Mouse (Mus musculus) gastrocnemius, adult 18-20 months (tissue): Measurements from ENCODE around the gene Chrm1. TPM values are rescaled to one million over a fixed set of nuclear protein-coding genes. Genes with fewer than 3 reads are reported as not detected.
"Not testable (repeated sequence)": the region's sequence is repeated elsewhere in the genome, so short reads cannot be mapped to it uniquely, and the experiment has no call there.

Experiments
- DNase-seq: peaks from one replicate; pipeline ENCODE4 v3.0.0; 2021; ENCODE audit warnings: low spot score
- total RNA-seq, 2 experiments: library from RNA; stranded (reverse); gene quantifications; 2 replicates each; pipeline ENCODE4 v1.2.3; 2021

Chrm1 gene
- total RNA-seq, 2 experiments from 2014 or later, result not detected

GRCm38 (mm10) chr19:8715868-8716766 is 52.5 kb downstream of the Chrm1 start:
- DNase-seq, result no peak

DNA sequence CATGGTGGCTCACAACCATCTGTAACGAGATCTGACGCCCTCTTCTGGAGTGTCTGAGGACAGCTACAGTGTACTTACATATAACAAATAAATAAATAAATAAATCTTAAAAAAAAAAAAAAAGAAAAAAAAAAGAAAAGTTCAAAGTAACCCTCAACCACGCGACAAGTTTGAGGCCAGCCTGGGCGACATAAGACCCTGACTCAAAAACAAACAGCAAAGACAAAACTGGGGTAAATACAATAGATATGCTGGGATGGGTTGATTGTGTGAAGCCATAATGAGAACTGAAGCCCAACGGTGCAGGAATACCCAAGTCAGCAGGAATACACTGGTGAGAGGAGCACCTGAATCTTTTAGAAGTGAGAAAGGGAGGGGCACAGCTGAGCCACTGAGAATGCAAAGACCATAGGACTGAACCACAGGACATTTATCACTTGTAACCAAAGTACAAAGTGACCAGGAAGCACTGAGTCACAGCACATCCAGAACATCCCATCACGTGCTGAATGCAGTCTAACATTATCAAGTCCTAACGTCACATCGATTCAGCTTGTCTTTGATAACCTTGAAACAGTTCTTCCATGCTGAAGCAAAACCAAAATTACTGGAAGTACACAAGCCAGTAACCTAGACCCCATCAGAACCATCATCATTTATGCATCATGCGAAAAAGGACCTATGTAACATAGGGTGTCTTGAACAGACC is 53.3 kb downstream of the Chrm1 start:
- no peak for DNase-seq

DNA sequence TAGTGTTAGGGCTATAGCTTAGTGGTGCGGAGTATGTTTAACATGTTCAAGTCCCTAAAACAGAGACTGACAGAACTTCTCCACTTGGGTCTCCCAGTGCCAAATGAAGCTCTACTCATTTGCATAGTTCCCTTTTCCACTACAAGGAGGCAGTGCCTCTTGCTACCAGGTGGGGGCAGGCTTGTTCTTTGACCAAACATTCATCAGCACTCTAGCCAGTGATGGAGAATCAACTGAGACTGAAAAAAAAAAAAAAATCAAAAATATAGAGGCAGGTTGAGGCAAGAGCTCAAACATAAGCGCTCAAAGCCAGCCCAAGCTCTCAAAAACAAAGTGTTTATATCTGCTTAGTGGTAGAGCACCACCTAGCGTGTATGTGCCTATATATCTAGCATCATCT is 54.8 kb downstream of the Chrm1 start:
- peak; percentile 60 for DNase-seq

DNA sequence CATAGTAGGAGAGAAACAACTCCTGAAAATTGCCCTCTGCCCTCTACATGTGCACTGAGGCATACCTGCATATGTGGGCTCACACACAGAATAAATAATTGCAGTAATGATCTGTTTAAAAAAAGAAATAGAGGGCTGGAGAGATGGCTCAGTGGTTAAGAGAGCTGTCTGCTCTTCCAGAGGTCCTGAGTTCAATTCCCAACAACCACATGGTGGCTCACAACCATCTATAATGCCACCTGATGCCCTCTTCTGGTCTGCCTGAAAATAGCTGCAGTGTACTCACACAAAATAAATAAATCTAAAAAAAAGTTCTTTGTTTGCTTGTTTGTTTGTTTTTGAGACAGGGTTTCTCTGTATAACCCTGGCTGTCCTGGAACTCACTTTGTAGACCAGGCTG is 55.4 kb downstream of the Chrm1 start:
- not testable (repeated sequence) for DNase-seq

GRCm38 (mm10) chr19:8721378-8721777 is 57.8 kb downstream of the Chrm1 start:
- no peak for DNase-seq

GRCm38 (mm10) chr19:8722021-8722420 is 58.4 kb downstream of the Chrm1 start:
- no peak for DNase-seq

DNA sequence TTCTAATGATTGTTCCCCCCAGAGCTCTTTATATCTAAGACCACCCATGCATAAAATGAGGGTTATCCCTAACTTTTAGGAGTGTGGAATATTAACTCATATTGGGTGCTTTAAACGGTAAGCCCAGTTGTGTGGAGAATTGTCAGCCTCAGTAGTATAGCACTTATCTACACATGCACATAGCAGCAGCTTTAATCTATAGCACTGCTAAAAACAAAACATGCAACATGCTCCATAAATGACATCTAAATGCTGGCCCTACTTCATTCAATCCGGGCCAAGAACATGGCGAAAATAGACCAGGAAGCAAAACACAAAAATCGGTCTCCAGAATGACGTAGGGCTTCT is 58.9 kb downstream of the Chrm1 start:
- no peak for DNase-seq

GRCm38 (mm10) chr19:8722907-8723573 is 59.5 kb downstream of the Chrm1 start, which contains the start of gene Slc3a2:
TSS of gene Slc3a2 (minus strand) at chr19:8723369.
- DNase-seq, result peak; percentile 98

DNA sequence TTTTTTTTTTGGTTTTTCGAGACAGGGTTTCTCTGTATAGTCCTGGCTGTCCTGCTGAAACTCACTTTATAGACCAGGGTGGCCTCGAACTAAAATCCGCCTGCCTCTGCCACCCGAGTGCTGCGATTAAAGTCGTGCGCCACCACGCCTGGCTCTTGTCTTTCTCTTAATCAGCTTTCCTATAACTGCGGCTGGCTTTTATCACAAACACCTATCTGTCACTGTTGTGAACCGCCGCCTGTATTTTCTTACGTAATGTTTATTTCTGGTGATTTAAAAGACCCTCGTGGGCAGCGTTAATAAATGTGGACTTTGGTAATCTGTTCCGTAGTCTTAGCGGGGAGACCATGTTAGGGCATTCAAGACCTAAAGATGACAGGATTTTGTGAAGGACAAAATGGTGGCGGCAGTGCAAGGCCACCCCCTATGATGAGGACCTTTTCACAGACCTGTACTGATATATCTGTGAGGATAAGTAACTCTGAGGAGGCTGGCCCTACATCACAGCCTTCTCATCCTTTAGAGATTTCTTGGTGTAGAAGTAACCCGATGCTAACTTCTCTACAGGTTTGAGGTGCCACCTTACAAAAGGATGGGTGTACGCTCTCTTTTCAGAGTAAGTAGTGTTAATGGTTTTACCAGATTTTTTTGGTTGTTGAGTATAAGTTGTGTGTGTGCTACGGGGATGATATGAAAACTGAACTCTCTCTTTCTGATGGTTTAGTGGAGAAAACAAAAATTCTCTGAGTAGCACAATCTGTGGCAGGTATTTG is 60.2 kb downstream of the Chrm1 start:
- DNase-seq, result no peak

DNA sequence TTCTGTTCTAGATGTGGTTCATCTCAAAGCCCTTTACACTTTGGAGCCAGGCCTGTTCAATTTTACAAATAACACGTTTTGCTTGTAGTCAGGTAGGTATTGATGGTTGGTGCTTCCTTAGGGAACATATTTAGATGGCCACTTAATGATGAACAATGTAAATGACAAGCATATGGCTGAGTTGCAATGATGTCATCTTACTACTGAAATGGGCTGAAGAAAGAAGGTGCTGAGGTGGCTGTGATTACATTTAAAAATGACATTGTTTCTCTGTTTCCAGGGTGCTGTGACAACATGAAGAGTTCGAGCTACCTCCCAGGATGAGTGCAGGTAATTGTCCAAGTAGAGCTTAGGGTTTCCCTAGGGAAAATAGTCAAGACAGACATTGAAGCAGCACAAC is 60.8 kb downstream of the Chrm1 start:
- no peak for DNase-seq

DNA sequence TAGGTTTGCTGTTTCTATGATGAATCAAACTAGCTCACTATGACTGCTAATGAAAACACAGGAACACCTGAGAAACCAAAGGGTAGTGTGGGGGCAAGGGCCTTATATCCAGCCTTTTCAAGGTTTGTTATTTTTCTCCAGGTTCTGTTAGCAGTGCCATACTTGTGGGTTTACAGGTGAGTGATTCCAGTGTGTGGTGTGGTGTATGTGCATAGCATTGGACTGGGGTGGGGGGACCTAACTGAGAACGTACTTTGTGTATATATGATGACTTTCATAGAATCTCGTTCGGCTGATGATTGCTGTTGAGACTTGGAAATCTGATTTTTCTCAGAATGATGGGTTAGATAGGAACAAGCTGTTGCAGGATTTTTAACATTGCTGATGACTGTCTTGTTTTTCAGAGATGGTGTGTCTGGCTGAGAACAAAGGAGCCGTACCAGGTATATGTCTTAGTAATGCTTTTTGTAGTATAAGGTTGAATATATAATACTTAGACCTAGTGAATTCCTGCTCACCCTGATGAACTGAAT is 61.6 kb downstream of the Chrm1 start:
- DNase-seq, result no peak

DNA sequence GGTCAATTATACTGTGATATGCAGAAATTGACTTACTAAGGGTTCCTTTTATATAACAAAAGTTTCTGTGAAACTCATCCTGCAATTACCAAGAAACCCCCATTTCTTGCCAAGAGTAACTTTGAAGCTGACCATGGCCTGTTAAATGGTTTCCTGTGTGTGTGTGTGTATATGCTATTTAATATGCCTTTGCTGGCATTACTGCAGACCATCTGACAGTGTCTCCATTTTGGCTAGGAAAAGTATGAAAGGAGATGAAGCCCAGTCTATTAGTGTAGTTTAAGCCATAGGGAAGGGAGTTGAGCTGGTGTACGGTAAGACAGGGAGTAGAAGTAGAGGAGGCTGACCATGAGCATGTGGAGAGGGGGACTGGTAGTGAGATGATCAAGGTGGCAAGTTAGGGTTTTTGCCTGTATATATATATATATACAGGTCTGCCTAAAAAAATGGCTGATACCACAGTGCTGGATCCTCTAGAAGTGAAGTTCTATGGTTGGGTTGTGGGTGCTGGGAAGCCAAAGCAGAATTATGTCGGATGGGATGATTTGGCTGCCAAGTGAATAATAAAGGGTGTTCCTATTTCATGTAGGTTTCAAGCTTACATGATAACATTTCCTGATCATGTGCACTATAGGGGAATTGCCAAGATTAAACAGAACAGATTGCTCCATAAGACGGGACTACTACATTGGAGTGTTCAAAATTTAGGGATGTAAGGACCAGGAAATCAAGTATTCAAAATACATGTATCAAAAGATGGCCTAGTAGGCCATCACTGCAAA is 63.2 kb downstream of the Chrm1 start:
- no peak for DNase-seq

DNA sequence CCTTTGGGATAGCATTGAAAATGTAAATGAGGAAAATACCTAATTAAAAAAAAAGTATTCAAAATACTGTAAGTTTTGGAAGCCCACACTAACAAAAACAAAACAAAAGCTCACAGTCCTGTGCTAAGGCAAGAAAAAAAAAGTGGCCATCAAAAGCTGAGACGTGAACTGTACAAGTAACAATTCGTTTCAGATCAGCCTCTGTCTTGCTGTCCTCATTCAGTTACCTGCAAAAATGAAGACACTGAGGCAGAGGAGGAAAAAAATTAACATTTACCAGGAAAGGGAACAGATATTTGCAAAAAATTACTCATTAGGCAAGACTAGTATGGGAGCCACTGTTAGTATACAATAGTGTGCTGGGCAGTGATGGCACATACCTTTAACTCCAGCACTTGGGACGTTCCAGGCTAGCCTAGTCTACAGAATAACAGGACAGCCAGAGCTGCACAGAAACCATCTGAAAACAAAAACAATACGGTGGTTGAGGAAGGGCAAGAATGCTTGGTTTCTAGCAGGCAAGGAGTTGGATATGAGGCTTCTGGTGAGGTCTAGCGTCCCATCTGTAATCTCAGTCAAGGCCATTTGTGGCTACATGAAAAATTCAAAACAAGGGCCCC is 64.0 kb downstream of the Chrm1 start:
- DNase-seq, result no peak

- DNase-seq, result not testable (repeated sequence)
Observed at GRCm38 (mm10) chr19:8728335-8729099, 64.9 kb downstream of the Chrm1 start.

Other genes with a start within 250 kb of the Chrm1 start
- not detected for gene Slc22a8, start 72.5 kb upstream of the Chrm1 start, total RNA-seq
- not detected for gene Slc22a6, start 45.8 kb upstream of the Chrm1 start, total RNA-seq
- gene Slc3a2, start 59.6 kb downstream of the Chrm1 start, total RNA-seq, result 10 to 100 TPM; 30.2 to 37.3 TPM
- 10 to 100 TPM; 16.4 to 16.9 TPM for gene Wdr74, start 72.0 kb downstream of the Chrm1 start, total RNA-seq
- 1 to 10 TPM in 1 of 2 experiments, not detected in 1; 1.0 TPM for gene 1700092M07Rik, start 76.9 kb downstream of the Chrm1 start, total RNA-seq
- 10 to 100 TPM; 16.0 to 16.6 TPM for gene Stx5a, start 77.6 kb downstream of the Chrm1 start, total RNA-seq
- 10 to 100 TPM; 27.5 to 31.3 TPM for gene Nxf1, start 93.3 kb downstream of the Chrm1 start, total RNA-seq
- gene Tmem223, start 107.2 kb downstream of the Chrm1 start, total RNA-seq, result 10 to 100 TPM; 91.0 to 99.3 TPM
- gene Tmem179b, start 110.7 kb downstream of the Chrm1 start, total RNA-seq, result 1 to 10 TPM; 7.3 to 8.6 TPM
- gene Taf6l, start 122.6 kb downstream of the Chrm1 start, total RNA-seq, result 1 to 10 TPM; 5.0 to 5.1 TPM
- gene Polr2g, start 134.8 kb downstream of the Chrm1 start, total RNA-seq, result 10 to 100 TPM; 37.7 to 38.3 TPM
- 1 to 10 TPM in 1 of 2 experiments, under 1 TPM in 1; 0.76 to 1.1 TPM for gene Zbtb3, start 138.8 kb downstream of the Chrm1 start, total RNA-seq
- gene Ttc9c, start 155.5 kb downstream of the Chrm1 start, total RNA-seq, result 10 to 100 TPM; 11.1 to 13.6 TPM
- gene Hnrnpul2, start 156.2 kb downstream of the Chrm1 start, total RNA-seq, result 10 to 100 TPM; 41.2 to 44.3 TPM
- 1 to 10 TPM; 2.5 to 4.2 TPM for gene AC129217.1, start 166.0 kb downstream of the Chrm1 start, total RNA-seq
- gene Bscl2, start 173.7 kb downstream of the Chrm1 start, total RNA-seq, result 10 to 100 TPM; 16.4 to 16.6 TPM
- not detected for gene Gng3, start 175.4 kb downstream of the Chrm1 start, total RNA-seq
- gene Lrrn4cl, start 187.0 kb downstream of the Chrm1 start, total RNA-seq, result 1 to 10 TPM; 5.6 to 8.8 TPM
- gene Ubxn1, start 207.7 kb downstream of the Chrm1 start, total RNA-seq, result 100 to 1,000 TPM; 204 to 206 TPM
- gene Uqcc3, start 217.1 kb downstream of the Chrm1 start, total RNA-seq, result 10 to 100 TPM; 57.2 to 63.9 TPM
- gene Lbhd1, start 219.9 kb downstream of the Chrm1 start, total RNA-seq, result 1 to 10 TPM; 2.9 to 5.3 TPM
- gene Gm49403, start 220.1 kb downstream of the Chrm1 start, total RNA-seq, result not detected
- 10 to 100 TPM; 14.5 to 15.4 TPM for gene 1810009A15Rik, start 225.1 kb downstream of the Chrm1 start, total RNA-seq
- 1 to 10 TPM; 1.2 to 2.3 TPM for gene Gm49416, start 225.1 kb downstream of the Chrm1 start, total RNA-seq
- 1 to 10 TPM; 9.2 to 9.9 TPM for gene Ints5, start 229.2 kb downstream of the Chrm1 start, total RNA-seq
- gene Ganab, start 234.3 kb downstream of the Chrm1 start, total RNA-seq, result 10 to 100 TPM; 19.5 to 20.8 TPM